Mouse (Mus musculus) G1E (cell line): ENCODE results near the gene Ermard.

Experiments
- CTCF ChIP-seq: IDR thresholded peaks from 2 replicates; pipeline ENCODE4 v1.5.1; 2012; ENCODE audit warnings: low read depth, low read length, inconsistent platforms, mixed read lengths
- POLR2AphosphoS5 ChIP-seq: IDR thresholded peaks from 2 replicates; pipeline ENCODE4 v1.6.1; 2012; ENCODE audit warnings: low read depth, low read length, inconsistent platforms; ENCODE audit not compliant: insufficient replicate concordance
- TAL1 ChIP-seq: conservative IDR thresholded peaks from 2 replicates; pipeline ENCODE4 v1.6.1; 2012; ENCODE audit warnings: low read depth, low read length, inconsistent platforms, mixed read lengths

DNA sequence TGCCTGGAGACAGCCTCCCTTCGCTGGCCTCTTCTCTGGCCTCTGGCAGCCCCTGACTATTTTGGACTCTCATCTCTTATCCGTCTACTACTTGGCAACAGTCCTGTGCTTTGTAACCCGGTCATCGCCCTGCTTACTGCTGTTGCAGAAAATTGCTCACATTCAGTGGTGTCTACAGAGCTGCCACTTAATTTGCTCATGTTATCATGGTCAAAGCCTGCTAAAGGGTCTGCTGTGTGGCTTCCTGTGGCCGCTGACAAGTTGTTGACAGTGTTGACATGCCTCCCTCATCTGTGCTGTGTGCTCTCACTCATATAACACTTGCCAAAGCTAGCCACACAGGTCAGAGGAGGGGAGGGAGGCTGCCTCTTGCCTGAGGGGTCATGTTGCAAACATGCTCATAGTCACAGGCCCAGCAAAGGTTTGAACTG is 17.2 kb downstream of the Ermard start:
- TF ChIP-seq CTCF (no peak), POLR2AphosphoS5 (no peak), TAL1 (no peak)
